20 mouse cellular contexts compared by ENCODE assay signal in the genomic region with DNA sequence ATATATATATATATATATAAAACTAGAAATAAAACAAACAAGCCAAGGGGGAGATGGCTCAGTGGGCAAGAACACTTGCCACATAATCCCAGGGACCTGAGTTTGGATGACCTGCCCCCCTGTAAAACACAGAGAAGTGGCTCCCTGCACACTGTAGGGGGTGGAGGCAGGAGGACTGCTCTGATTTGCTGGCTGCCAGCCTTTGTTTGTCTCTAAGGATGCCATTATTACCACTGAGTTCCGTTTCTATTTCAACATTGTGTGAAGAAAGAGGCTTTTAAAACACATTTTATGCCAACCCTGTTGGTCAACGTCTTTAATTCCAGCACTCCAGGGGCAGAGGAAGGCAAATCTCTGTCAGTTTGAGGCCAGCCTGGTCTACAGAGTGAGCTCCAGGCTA.
DNase-seq lines count a peak whose midpoint lies in the region; ATAC-seq and TF ChIP-seq lines count a peak whose summit lies in the region.
"Had no signal": no experiment of that assay in that cellular context is flagged by ENCODE, and none has a peak within 500 bp of the region (broad histone marks: within the 10 kb centered on the region; RNA-seq: fewer than 3 reads in every experiment).

No protein-coding gene starts in this region.

- no peak overlapping the region for H3K4me3 ChIP-seq in heart, adult 2 months
- no peak overlapping the region for H3K4me3 ChIP-seq in lung, postnatal 0 days (ENCODE audit: low read depth, low read length)
- H3K4me3 ChIP-seq in brown adipose tissue, adult 24 weeks (ENCODE audit: insufficient read depth, low read depth, low read length): no peak overlapping the region
- H3K4me3 ChIP-seq in heart, embryonic 10.5 days: no peak overlapping the region
- H3K4me3 ChIP-seq: embryonic facial prominence, embryonic 15.5 days; erythroblast, embryonic 14.5 days; forebrain, embryonic 10.5 days; heart, embryonic 13.5 days; hindbrain, embryonic 13.5 days; intestine, embryonic 15.5 days had no signal

- intact Hi-C loops in heart, adult 2 months (cut with DNase I): no loop called here

- no peaks in the 10 kb centered on the region for H3K36me3 ChIP-seq in heart, adult 2 months (ENCODE audit: control insufficient read depth, insufficient read depth, low read length)
- H3K36me3 ChIP-seq in lung, postnatal 0 days (ENCODE audit: insufficient read depth, low read length): no peaks in the 10 kb centered on the region
- 0 out of 2 replicates have a peak, but pooled peaks cover 3% of the 10 kb centered on the region for H3K36me3 ChIP-seq in heart, embryonic 10.5 days
- H3K36me3 ChIP-seq: embryonic facial prominence, embryonic 15.5 days; forebrain, embryonic 10.5 days; heart, embryonic 13.5 days; hindbrain, embryonic 13.5 days; intestine, embryonic 15.5 days had no signal

- ATAC-seq in lung, postnatal 0 days: peak; percentile 39; the same call in 1 of the 2 replicates
- ATAC-seq in megakaryocyte, adult 5-6 weeks (ENCODE audit: poor library complexity, severe bottlenecking): peak; percentile 52
- ATAC-seq: forebrain, embryonic 14.5 days; intestine, embryonic 15.5 days had no signal

- H3K79me2 ChIP-seq in heart, adult 2 months (replicated peaks; ENCODE audit: control insufficient read depth, insufficient read depth, low read length): no peaks in the 10 kb centered on the region

- H3K9ac ChIP-seq in heart, adult 2 months (ENCODE audit: low read depth, low read length): no peak overlapping the region
- H3K9ac ChIP-seq in lung, postnatal 0 days (replicated peaks; ENCODE audit: low read depth): no peak overlapping the region
- H3K9ac ChIP-seq: embryonic facial prominence, embryonic 15.5 days; heart, embryonic 13.5 days; hindbrain, embryonic 13.5 days; intestine, embryonic 15.5 days had no signal

- H3K9me3 ChIP-seq in lung, postnatal 0 days (ENCODE audit: low read length): no peaks in the 10 kb centered on the region
- H3K9me3 ChIP-seq in heart, embryonic 10.5 days: peaks cover 6% of the 10 kb centered on the region
- H3K9me3 ChIP-seq: embryonic facial prominence, embryonic 15.5 days; intestine, embryonic 15.5 days had no signal

- H3K27me3 ChIP-seq in heart, adult 2 months (ENCODE audit: control insufficient read depth, insufficient read depth, low read length): no peaks in the 10 kb centered on the region
- H3K27me3 ChIP-seq in lung, postnatal 0 days (replicated peaks; ENCODE audit: insufficient read depth, low read length): no peaks in the 10 kb centered on the region
- H3K27me3 ChIP-seq in heart, embryonic 10.5 days (ENCODE audit: insufficient read depth, poor library complexity, severe bottlenecking): no peaks in the 10 kb centered on the region
- H3K27me3 ChIP-seq: embryonic facial prominence, embryonic 15.5 days; heart, embryonic 13.5 days; hindbrain, embryonic 13.5 days; intestine, embryonic 15.5 days had no signal

- TF ChIP-seq CTCF in heart, adult 2 months (IDR thresholded peaks at IDR 0.05): no peak
- no peak for TF ChIP-seq CTCF in lung, postnatal 0 days (IDR thresholded peaks at IDR 0.05)

- peak overlapping the region; percentile 65 for H3K27ac ChIP-seq in heart, adult 2 months
- H3K27ac ChIP-seq in lung, postnatal 0 days (ENCODE audit: low read length): no peak overlapping the region
- peak overlapping the region; percentile 68 for H3K27ac ChIP-seq in brown adipose tissue, adult 24 weeks (replicated peaks; ENCODE audit: low read depth, low read length)
- no peak overlapping the region for H3K27ac ChIP-seq in heart, embryonic 10.5 days
- H3K27ac ChIP-seq: embryonic facial prominence, embryonic 15.5 days; forebrain, embryonic 10.5 days; heart, embryonic 13.5 days; hindbrain, embryonic 13.5 days; intestine, embryonic 15.5 days had no signal

- no peak for DNase-seq in heart, adult 2 months
- DNase-seq in heart, postnatal 4 days: no peak
- DNase-seq in lung, postnatal 0 days (ENCODE audit: low spot score): peak; percentile 64
- no peak for DNase-seq in lung, postnatal 4 days
- DNase-seq in cerebellum, adult 11 months: no peak
- DNase-seq in heart, embryonic 10.5 days (ENCODE audit: low spot score): no peak
- DNase-seq: adrenal gland, postnatal 10 days; cerebellum, adult 8-10 months; cerebellum, postnatal 14 days; embryo, embryonic 11 days; gastrocnemius, postnatal 10 days had no signal

- H3K4me2 ChIP-seq in lung, postnatal 0 days (replicated peaks; ENCODE audit: low read depth, low read length): no peak overlapping the region
- H3K4me2 ChIP-seq: embryonic facial prominence, embryonic 15.5 days; heart, embryonic 13.5 days; hindbrain, embryonic 13.5 days; intestine, embryonic 15.5 days had no signal

- TF ChIP-seq POLR2A in heart, adult 2 months (IDR thresholded peaks at IDR 0.05; ENCODE audit: insufficient read depth, low read depth, low read length): no peak

- H3K4me1 ChIP-seq in heart, adult 2 months (ENCODE audit: control insufficient read depth, insufficient read depth, low read length): no peaks in the 10 kb centered on the region
- H3K4me1 ChIP-seq in lung, postnatal 0 days (ENCODE audit: insufficient read depth, low read depth, low read length): no peaks in the 10 kb centered on the region
- H3K4me1 ChIP-seq in brown adipose tissue, adult 24 weeks (ENCODE audit: control insufficient read depth, insufficient read depth, insufficient read length, low read length): no peaks in the 10 kb centered on the region
- peaks cover 18% of the 10 kb centered on the region for H3K4me1 ChIP-seq in heart, embryonic 10.5 days
- H3K4me1 ChIP-seq: forebrain, embryonic 10.5 days; hindbrain, embryonic 13.5 days had no signal

- 59% methylated on average over 2 of the region's 2 CpGs for WGBS in heart, adult 2 months
- 23% methylated on average over 2 of the region's 2 CpGs for WGBS in lung, postnatal 0 days
- 65% methylated on average over 2 of the region's 2 CpGs for WGBS in heart, embryonic 10.5 days

- no peak for TF ChIP-seq EP300 in heart, adult 2 months (IDR thresholded peaks at IDR 0.05; ENCODE audit: insufficient read depth, low read depth, low read length)
- peak; percentile 58 for TF ChIP-seq EP300 in lung, postnatal 0 days (IDR thresholded peaks at IDR 0.05)

Comparison
In these comparisons a context has a peak if more than half of its experiments do, and no peak if none do; other contexts are left out.
1. H3K27ac ChIP-seq: peak in heart, adult 2 months (single experiment) and brown adipose tissue, adult 24 weeks (single experiment); none in lung, postnatal 0 days (single experiment) and heart, embryonic 10.5 days (single experiment).